Mouse (Mus musculus) hindbrain, embryonic 11.5 days (tissue): Measurements from ENCODE around the gene Mmp28. TPM values are rescaled to one million over a fixed set of nuclear protein-coding genes. Genes with fewer than 3 reads are reported as not detected.

Source experiments
- ATAC-seq: fragments of 200-750 bp; cut with Nextera tagmentation; 2 replicates; pipeline ENCODE4 v1.8.0; 2017; ENCODE audit warnings: mild to moderate bottlenecking, moderate TSS enrichment, moderate library complexity; ENCODE audit not compliant: low FRiP score
- DNase-seq: peaks from one replicate; pipeline ENCODE4 v3.0.0-alpha.2; 2015; ENCODE audit warnings: low spot score
- H3K27ac ChIP-seq: fragments of 300-500 bp; sonication (generic); 2 replicates; pipeline ENCODE4 v1.5.1; 2014; ENCODE audit warnings: mild to moderate bottlenecking, low read depth, low read length
- H3K27me3 ChIP-seq: fragments of 300-500 bp; sonication (generic); 2 replicates; pipeline ENCODE4 v1.6.1; 2014; ENCODE audit warnings: mild to moderate bottlenecking, low read length, moderate library complexity, mixed read lengths; ENCODE audit not compliant: control insufficient read depth, insufficient read depth
- H3K36me3 ChIP-seq: fragments of 300-500 bp; sonication (generic); 2 replicates; pipeline ENCODE4 v1.6.1; 2014; ENCODE audit warnings: mild to moderate bottlenecking, low read length, moderate library complexity, mixed read lengths; ENCODE audit not compliant: control insufficient read depth, insufficient read depth
- H3K4me1 ChIP-seq: fragments of 300-500 bp; sonication (generic); replicated peaks from 2 replicates; pipeline ENCODE4 v1.6.1; 2014; ENCODE audit warnings: low read length, mixed read lengths; ENCODE audit not compliant: control insufficient read depth, insufficient read depth
- H3K4me2 ChIP-seq: fragments of 300-500 bp; sonication (generic); replicated peaks from 2 replicates; pipeline ENCODE4 v1.6.1; 2014; ENCODE audit warnings: mild to moderate bottlenecking, low read depth, low read length
- H3K4me3 ChIP-seq: fragments of 300-500 bp; sonication (generic); 2 replicates; pipeline ENCODE4 v1.5.1; 2014; ENCODE audit warnings: low read depth, low read length
- H3K9ac ChIP-seq: fragments of 300-500 bp; sonication (generic); 2 replicates; pipeline ENCODE4 v1.6.1; 2014; ENCODE audit warnings: low read depth, low read length
- H3K9me3 ChIP-seq: fragments of 300-500 bp; sonication (generic); 2 replicates; pipeline ENCODE4 v1.6.1; 2016; ENCODE audit warnings: low read length; ENCODE audit not compliant: control insufficient read depth
- WGBS: fragments of 180-500 bp; shearing (Covaris S2); extraction: QIAGEN DNeasy Blood & Tissue Kit; methylation state at CpG from one replicate; pipeline ENCODE4 v1.1.7; 2014; 5-methylcytosine and 5-hydroxymethylcytosine counted together
- polyA plus RNA-seq: library from polyadenylated mRNA; unstranded; fragments of >200 nt; fragmentation: Nextera tagmentation; extraction: Ambion mirVana; gene quantifications from 2 replicates; pipeline ENCODE4 v1.2.1, GENCODE M21; 2014

The Mmp28 gene
- polyA plus RNA-seq: 2.8 and 3.1 TPM in 2 replicates

DNA sequence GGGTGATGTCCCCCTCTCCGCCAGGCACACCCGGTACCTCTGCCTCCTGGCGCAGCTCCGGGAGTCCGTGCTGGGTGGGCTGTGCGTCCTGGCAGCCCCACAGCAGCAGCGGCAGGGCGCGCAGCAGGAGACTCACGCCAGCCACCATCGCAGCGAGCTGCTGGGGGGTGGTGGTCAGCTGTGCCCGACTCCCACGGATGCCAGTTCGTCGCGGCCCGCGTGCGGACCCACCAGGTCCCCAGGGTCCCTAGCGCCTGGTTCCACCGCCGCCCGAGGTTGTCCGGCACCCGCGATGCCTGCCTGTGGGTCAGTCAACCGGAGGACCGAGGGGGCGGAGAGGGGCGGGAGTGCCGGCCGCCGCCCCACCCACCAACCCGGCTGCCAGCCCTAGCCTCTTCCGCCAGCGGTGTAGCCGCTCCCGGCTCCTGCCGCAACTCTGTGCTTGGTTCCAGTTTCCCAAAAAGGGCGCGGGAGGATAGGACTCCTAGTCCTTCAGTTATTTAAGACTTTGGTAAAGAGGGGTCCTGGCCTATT lies at the start of gene Mmp28:
TSS of gene Mmp28 (minus strand) at position 361 of the 534 bp plus-strand sequence.
- Histone ChIP-seq H3K4me2 (peak within 1 kb of the TSS; percentile 91), H3K4me3 (peak within 1 kb of the TSS; percentile 51), H3K27me3 (peaks cover 19% of the 10 kb centered on the region), H3K36me3 (no peaks in the 10 kb centered on the region), H3K9ac (peak within 1 kb of the TSS; percentile 44), H3K9me3 (no peaks in the 10 kb centered on the region), H3K4me1 (no peaks in the 10 kb centered on the region; the same call in 1 of the 2 replicates), H3K27ac (no peak within 1 kb of the TSS)
- peak; percentile 61 for DNase-seq
- ATAC-seq: 0 out of 2 replicates have a peak, but pooled peaks have one; percentile 47
- under 1% methylated on average over 42 of the region's 42 CpGs for WGBS

DNA sequence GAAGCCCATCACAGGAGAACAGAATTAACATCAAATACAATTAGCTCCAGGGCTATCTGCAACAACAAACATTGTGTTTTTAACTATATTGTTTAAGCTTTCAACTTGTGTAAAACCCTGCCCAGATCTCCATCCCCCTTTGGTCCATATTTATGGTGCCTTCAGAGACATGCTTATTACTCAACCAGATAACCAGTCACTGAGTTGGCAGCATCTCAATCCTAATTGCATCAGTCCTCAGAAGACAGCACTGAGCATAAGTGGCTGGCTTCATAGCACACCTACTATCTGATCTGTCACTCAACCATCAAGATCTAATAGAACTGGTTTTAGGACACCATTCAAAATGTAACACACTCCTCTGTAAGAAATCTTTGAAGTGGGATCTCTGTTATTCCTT lies 46.6 kb upstream of the Mmp28 start:
- no peak for DNase-seq
- Histone ChIP-seq H3K4me2 (no peak overlapping the region), H3K9ac (no peak overlapping the region), H3K4me1 (no peaks in the 10 kb centered on the region), H3K27ac (no peak overlapping the region), H3K9me3 (no peaks in the 10 kb centered on the region), H3K27me3 (no peaks in the 10 kb centered on the region), H3K4me3 (no peak overlapping the region), H3K36me3 (peaks cover 2% of the 10 kb centered on the region; the same call in 1 of the 2 replicates)
- ATAC-seq: no peak

DNA sequence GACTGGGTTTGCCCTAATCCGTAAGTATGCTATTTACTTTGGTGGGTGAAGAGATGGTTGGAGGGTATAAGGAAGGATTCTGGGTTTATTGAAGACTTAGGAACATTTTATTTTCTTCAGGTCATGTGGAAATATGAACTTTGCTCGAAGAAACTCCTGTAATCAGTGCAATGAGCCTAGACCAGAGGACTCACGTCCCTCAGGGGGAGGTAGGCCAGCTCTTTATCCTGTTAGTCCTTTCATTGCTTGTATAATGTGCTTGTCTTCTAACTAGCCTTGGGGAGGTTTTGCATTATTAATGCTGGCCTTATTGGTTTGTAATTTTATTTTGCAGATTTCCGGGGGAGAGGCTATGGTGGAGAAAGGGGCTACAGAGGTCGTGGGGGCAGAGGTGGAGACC lies 41.4 kb upstream of the Mmp28 start:
- peaks cover 10% of the 10 kb centered on the region for H3K36me3 ChIP-seq
- ATAC-seq (no peak), DNase-seq (no peak)
- no peak overlapping the region for H3K9ac ChIP-seq
- H3K4me2 ChIP-seq: no peak overlapping the region
- no peaks in the 10 kb centered on the region for H3K4me1 ChIP-seq
- H3K4me3 ChIP-seq: no peak overlapping the region
- 90% methylated on average over 5 of the region's 5 CpGs for WGBS
- no peak overlapping the region for H3K27ac ChIP-seq
- no peaks in the 10 kb centered on the region for H3K9me3 ChIP-seq
- H3K27me3 ChIP-seq: no peaks in the 10 kb centered on the region

DNA sequence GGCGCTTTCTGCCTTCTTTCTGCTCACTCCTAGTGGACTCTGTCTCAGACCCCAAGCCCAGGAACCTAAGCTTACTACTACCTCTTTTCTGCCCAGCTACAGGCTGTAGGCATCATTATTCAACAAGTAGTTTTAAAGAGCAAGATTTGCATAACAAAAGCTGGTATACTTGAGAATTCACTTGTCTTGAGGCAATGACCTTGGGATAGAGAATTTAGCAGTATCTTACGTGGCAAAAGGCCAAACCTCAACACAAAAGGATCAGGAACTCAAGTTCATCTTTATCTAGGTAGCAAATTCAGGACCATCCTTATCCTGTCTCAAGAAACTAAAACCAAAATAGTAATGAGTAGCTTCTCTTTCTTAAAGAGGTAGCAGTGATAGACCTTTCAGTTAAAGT lies 32.7 kb upstream of the Mmp28 start:
- Histone ChIP-seq H3K27ac (no peak overlapping the region), H3K27me3 (no peaks in the 10 kb centered on the region), H3K4me3 (no peak overlapping the region), H3K4me1 (no peaks in the 10 kb centered on the region), H3K9ac (no peak overlapping the region), H3K4me2 (no peak overlapping the region), H3K36me3 (no peaks in the 10 kb centered on the region), H3K9me3 (no peaks in the 10 kb centered on the region)
- ATAC-seq (no peak), DNase-seq (no peak)
- 69% methylated on average over 2 of the region's 2 CpGs for WGBS

DNA sequence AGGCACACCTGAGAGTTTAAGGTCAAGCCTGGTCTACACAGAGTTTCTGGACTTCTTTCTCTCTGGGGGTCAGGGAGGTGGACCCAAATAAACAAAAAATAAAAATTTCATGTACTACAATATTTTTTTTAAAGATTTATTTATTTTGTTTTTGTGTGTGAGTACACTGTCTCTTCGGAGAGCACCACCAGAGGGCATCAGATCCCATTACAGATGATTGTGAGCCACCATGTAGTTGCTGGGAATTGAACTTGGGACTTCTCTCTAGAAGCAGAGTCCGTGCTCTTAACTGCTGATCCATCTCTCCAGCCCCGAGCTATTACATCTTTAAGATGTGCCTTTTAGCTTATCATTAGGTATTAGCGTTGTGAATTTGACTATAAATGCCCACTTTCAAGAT lies 28.6 kb upstream of the Mmp28 start:
- 86% methylated on average over 4 of the region's 4 CpGs for WGBS
- DNase-seq (no peak), ATAC-seq (no peak)
- H3K4me1 ChIP-seq: no peaks in the 10 kb centered on the region
- H3K4me3 ChIP-seq: no peak overlapping the region
- no peaks in the 10 kb centered on the region for H3K27me3 ChIP-seq
- H3K9me3 ChIP-seq: no peaks in the 10 kb centered on the region
- no peak overlapping the region for H3K9ac ChIP-seq
- H3K36me3 ChIP-seq: 0 out of 2 replicates have a peak, but pooled peaks cover 4% of the 10 kb centered on the region
- H3K4me2 ChIP-seq: no peak overlapping the region
- H3K27ac ChIP-seq: no peak overlapping the region

DNA sequence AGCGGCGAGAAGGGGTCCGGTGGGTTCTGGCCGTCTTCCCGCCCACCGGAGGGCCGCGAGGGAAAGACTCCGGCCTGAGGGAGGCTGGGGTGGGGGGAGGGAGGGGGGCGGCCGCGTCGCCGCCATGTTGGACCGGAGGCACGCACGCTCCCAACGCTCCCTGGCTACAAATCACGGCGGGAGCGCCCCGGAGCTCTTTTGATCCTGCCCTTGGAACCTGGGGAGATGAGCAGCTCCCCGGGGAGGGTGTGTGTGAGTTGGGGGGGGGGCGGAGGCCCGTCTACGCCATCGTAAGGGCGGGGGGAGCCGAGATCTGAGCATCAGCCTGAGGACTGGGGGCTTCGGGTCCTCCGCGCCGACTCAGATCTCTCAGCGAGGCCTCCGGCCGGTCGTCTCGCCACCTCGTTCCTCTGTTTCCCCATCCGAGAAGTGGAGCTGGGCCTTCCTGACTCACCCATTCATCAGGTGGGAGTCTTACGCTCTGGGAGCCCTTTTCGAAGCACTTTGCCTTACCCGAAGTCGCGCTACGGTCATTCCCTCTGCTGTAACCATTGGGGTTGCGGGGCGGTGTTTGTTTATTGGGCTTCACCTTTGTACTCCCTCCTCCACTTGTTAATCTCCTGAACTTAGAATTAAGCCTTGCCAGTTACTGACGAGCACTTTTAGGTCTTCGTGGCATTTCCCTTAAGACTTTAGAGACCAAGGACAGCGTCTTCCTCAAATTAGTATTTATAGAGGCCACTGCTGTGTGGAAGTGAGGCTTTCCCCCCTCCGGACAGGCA lies 10.6 kb upstream of the Mmp28 start:
- DNase-seq (no peak), ATAC-seq (peak; percentile 89)
- WGBS: under 1% methylated on average over 49 of the region's 52 CpGs
- Histone ChIP-seq H3K4me3 (peak overlapping the region; percentile 84), H3K27me3 (no peaks in the 10 kb centered on the region; the same call in 1 of the 2 replicates), H3K27ac (peak overlapping the region; percentile 98), H3K9ac (peak overlapping the region; percentile 89), H3K9me3 (no peaks in the 10 kb centered on the region), H3K4me1 (no peaks in the 10 kb centered on the region), H3K36me3 (0 out of 2 replicates have a peak, but pooled peaks cover 3% of the 10 kb centered on the region), H3K4me2 (peak overlapping the region; percentile 57)

DNA sequence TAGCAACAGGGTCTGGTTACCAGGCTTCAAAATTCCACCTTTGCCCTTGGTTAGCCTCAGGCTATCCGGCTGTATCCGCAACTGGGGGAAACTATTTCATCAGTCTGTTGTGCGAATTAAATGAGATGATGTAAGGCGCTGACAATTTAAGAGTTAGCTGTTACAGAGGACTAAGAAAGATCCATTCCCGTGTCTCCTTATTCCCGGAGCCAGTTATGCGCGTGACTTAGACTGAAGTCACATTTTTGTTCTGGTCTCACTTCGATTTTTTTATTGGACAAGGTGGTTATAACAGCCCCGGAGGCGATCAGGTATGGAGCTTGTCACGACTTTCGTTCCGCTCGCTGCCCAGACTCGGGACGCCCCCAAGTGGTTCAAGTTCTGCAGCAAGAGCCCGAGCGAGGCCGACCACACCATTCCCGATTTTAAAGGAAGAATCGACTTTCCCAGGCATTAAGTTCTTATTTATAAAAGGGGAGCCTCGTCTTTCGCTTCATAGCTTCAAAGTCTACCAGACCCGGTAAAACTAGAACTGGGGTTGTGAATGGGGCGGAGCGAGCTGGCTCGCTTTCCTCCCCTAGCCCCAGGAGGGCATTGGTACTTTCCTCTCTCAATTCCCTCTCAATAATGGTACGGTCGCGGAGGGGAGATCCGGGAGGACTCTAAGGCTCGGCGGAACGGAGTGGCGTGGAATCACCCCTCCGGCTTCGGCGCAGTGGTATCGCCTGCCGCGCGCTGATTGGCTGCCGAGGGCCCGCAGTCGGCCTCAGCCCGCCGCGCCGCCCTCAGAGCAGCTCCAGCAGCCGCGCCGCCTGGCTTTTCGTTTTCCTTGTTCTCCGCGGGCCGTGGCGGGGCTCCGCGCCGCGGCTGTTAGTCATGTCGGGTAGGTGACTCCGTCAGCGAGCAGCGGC lies 9.7 kb upstream of the Mmp28 start, which contains the start of gene Taf15:
TSS of gene Taf15 (plus strand) at position 763 of the 911 bp plus-strand sequence.
- peak within 1 kb of the TSS; percentile 98 for H3K27ac ChIP-seq
- no peaks in the 10 kb centered on the region; the same call in 1 of the 2 replicates for H3K27me3 ChIP-seq
- no peaks in the 10 kb centered on the region for H3K4me1 ChIP-seq
- H3K4me2 ChIP-seq: peak within 1 kb of the TSS; percentile 57
- H3K4me3 ChIP-seq: peak within 1 kb of the TSS; percentile 84
- peak; percentile 98 for DNase-seq
- 1% methylated on average over 61 of the region's 66 CpGs for WGBS
- no peaks in the 10 kb centered on the region for H3K9me3 ChIP-seq
- 0 out of 2 replicates have a peak, but pooled peaks cover under 1% of the 10 kb centered on the region for H3K36me3 ChIP-seq
- H3K9ac ChIP-seq: peak within 1 kb of the TSS; percentile 89
- peak; percentile 97 for ATAC-seq

DNA sequence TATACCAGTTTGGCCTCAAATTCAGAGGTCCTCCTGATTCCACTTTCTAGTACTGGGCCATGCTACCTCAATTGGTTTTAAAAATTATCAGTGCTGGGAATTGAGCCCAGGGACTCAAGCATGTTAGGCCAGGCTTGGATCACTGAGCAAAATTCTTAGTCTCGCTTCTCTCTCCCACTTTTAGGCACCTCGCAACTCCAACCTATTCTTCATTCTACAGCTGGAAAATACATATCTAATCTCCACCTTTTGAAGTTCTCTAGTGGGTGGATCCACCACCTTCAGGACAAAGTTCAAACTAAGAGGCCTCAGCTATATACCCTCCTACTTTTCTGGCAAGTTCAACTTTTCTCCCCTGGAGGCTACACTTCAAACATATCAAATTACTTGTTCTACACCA lies 8.9 kb upstream of the Mmp28 start:
- H3K4me1 ChIP-seq: no peaks in the 10 kb centered on the region
- H3K27ac ChIP-seq: no peak overlapping the region
- H3K9me3 ChIP-seq: no peaks in the 10 kb centered on the region
- H3K27me3 ChIP-seq: no peaks in the 10 kb centered on the region; the same call in 1 of the 2 replicates
- H3K9ac ChIP-seq: no peak overlapping the region
- H3K36me3 ChIP-seq: no peaks in the 10 kb centered on the region
- H3K4me2 ChIP-seq: no peak overlapping the region; the same call in 1 of the 2 replicates
- no peak overlapping the region for H3K4me3 ChIP-seq
- no peak for DNase-seq
- ATAC-seq: no peak
- 82% methylated on average over 2 of the region's 2 CpGs for WGBS
